Mouse (Mus musculus): ENCODE measurements at regions not wholly inside any gene's neighbourhood (a gene's known extent, or its start where the extent isn't known, plus 50 kb on each side); places are given as distances from the start of the nearest gene placed in this dataset.

GRCm38 (mm10) chr10:43746631-43747001 is 154.9 kb downstream of the Qrsl1 start:
- TF ChIP-seq CTCF (IDR thresholded peaks at IDR 0.05; ENCODE audit: insufficient read depth, low read length) (no peak), POLR2A (IDR thresholded peaks at IDR 0.05; ENCODE audit: borderline replicate concordance, extremely low read depth, low read depth, low read length) (no peak)
